Mouse (Mus musculus): ENCODE results near the gene Sox8.

GRCm38 (mm10) chr17:25577702-25578101 is 7.2 kb upstream of the Sox8 start:
- TF ChIP-seq CTCF (IDR thresholded peaks at IDR 0.05; ENCODE audit: borderline replicate concordance, control insufficient read depth, extremely low read depth, insufficient read depth, low read length, poor library complexity) = no peak
- TF ChIP-seq POLR2A (IDR thresholded peaks at IDR 0.05; ENCODE audit: control insufficient read depth, extremely low read depth, insufficient read depth, low read length, poor library complexity) = no peak
